7 mouse cellular contexts compared by ENCODE assay signal in genomic region chr16:5013054-5013838, GRCm38 (mm10). TPM values are rescaled to one million over a fixed set of nuclear protein-coding genes. Genes with fewer than 3 reads are reported as not detected.
DNase-seq lines count a peak whose midpoint lies in the region; ATAC-seq lines count a peak whose summit lies in the region.

TSS of gene Rogdi (minus strand) at chr16:5013553.

- DNase-seq in adrenal gland, postnatal 14 days: peak; percentile 98
- DNase-seq in embryonic facial prominence, embryonic 11.5 days (ENCODE audit: low spot score): peak; percentile 99
- peak; percentile 100 for DNase-seq in kidney, adult 11 months
- DNase-seq in limb, embryonic 10.5 days (ENCODE audit: low spot score): peak; percentile 98
- peak; percentile 91 for DNase-seq in spleen, adult 12 weeks (ENCODE audit: low spot score)

- peak; percentile 98 for ATAC-seq in embryonic facial prominence, embryonic 11.5 days (replicated peaks; ENCODE audit: insufficient number of reproducible peaks, low FRiP score, low TSS enrichment, low read depth)
- peak; percentile 86 for ATAC-seq in granulocyte monocyte progenitor cell, adult 5-6 weeks (replicated peaks; ENCODE audit: poor library complexity, severe bottlenecking)
- ATAC-seq in midbrain, embryonic 13.5 days: peak; percentile 99

- H3K27me3 ChIP-seq in embryonic facial prominence, embryonic 11.5 days (ENCODE audit: control insufficient read depth, insufficient read depth, low read length): no peaks in the 10 kb centered on the region
- H3K27me3 ChIP-seq in limb, embryonic 10.5 days (ENCODE audit: low read depth, poor library complexity, severe bottlenecking): no peaks in the 10 kb centered on the region
- H3K27me3 ChIP-seq in midbrain, embryonic 13.5 days: no peaks in the 10 kb centered on the region

- no peaks in the 10 kb centered on the region for H3K4me1 ChIP-seq in embryonic facial prominence, embryonic 11.5 days (ENCODE audit: control insufficient read depth, insufficient read depth, low read length)
- H3K4me1 ChIP-seq in limb, embryonic 10.5 days: peaks cover 14% of the 10 kb centered on the region
- H3K4me1 ChIP-seq in midbrain, embryonic 13.5 days (replicated peaks): peaks cover 26% of the 10 kb centered on the region

- H3K36me3 ChIP-seq in embryonic facial prominence, embryonic 11.5 days (replicated peaks; ENCODE audit: control insufficient read depth, insufficient read depth, low read depth, low read length): peaks cover 3% of the 10 kb centered on the region; the same call in 1 of the 2 replicates
- H3K36me3 ChIP-seq in limb, embryonic 10.5 days: peaks cover 60% of the 10 kb centered on the region
- H3K36me3 ChIP-seq in midbrain, embryonic 13.5 days: peaks cover 62% of the 10 kb centered on the region

- H3K4me3 ChIP-seq in embryonic facial prominence, embryonic 11.5 days (ENCODE audit: low read depth, low read length): peak within 1 kb of the TSS; percentile 58
- peak within 1 kb of the TSS; percentile 72 for H3K4me3 ChIP-seq in limb, embryonic 10.5 days
- H3K4me3 ChIP-seq in midbrain, embryonic 13.5 days (replicated peaks): peak within 1 kb of the TSS; percentile 68

- peak within 1 kb of the TSS; percentile 79 for H3K4me2 ChIP-seq in embryonic facial prominence, embryonic 11.5 days (ENCODE audit: low read depth, low read length)
- peak within 1 kb of the TSS; percentile 78 for H3K4me2 ChIP-seq in midbrain, embryonic 13.5 days (replicated peaks)

- WGBS in embryonic facial prominence, embryonic 11.5 days: under 1% methylated on average over 62 of the region's 63 CpGs
- 1% methylated on average over 63 of the region's 63 CpGs for WGBS in limb, embryonic 10.5 days
- under 1% methylated on average over 62 of the region's 63 CpGs for WGBS in midbrain, embryonic 13.5 days

- H3K9ac ChIP-seq in embryonic facial prominence, embryonic 11.5 days (replicated peaks; ENCODE audit: low read length): peak within 1 kb of the TSS; percentile 61
- peak within 1 kb of the TSS; percentile 78 for H3K9ac ChIP-seq in midbrain, embryonic 13.5 days (replicated peaks)

- H3K27ac ChIP-seq in embryonic facial prominence, embryonic 11.5 days (replicated peaks; ENCODE audit: low read depth, low read length): no peak within 1 kb of the TSS
- peak within 1 kb of the TSS; percentile 82 for H3K27ac ChIP-seq in limb, embryonic 10.5 days
- peak within 1 kb of the TSS; percentile 82 for H3K27ac ChIP-seq in midbrain, embryonic 13.5 days

- no peaks in the 10 kb centered on the region for H3K9me3 ChIP-seq in embryonic facial prominence, embryonic 11.5 days (replicated peaks; ENCODE audit: control insufficient read depth, low read length)
- H3K9me3 ChIP-seq in limb, embryonic 10.5 days (replicated peaks): no peaks in the 10 kb centered on the region
- no peaks in the 10 kb centered on the region for H3K9me3 ChIP-seq in midbrain, embryonic 13.5 days

RNA-seq across cellular contexts. Expression of gene Rogdi, which starts in this region (rescaled TPM):
- total RNA-seq in adrenal gland, postnatal 14 days (2021): 32.0 and 37.3 TPM in 2 replicates
- polyA plus RNA-seq in embryonic facial prominence, embryonic 11.5 days (2014; fragmentation: Nextera tagmentation; extraction: Ambion mirVana): 56.5 and 60.2 TPM in 2 replicates
- total RNA-seq in granulocyte monocyte progenitor cell, adult 5-6 weeks (2014; fragmentation: Nextera tagmentation): 61.2 and 81.6 TPM in 2 replicates
- 17.9 and 20.2 TPM in 2 replicates for total RNA-seq in granulocyte monocyte progenitor cell, adult 5-6 weeks (2017)
- polyA plus RNA-seq in limb, embryonic 10.5 days (2016; fragmentation: Nextera tagmentation; extraction: Ambion mirVana): 56.9 and 70.7 TPM in 2 replicates
- polyA plus RNA-seq in midbrain, embryonic 13.5 days (2015; fragmentation: Nextera tagmentation; extraction: Ambion mirVana): 137 and 139 TPM in 2 replicates
